Mouse (Mus musculus) retina, adult 2 months (tissue): ENCODE measurements around the gene Exosc10.

Source experiments
- DNase-seq: peaks from one replicate; pipeline ENCODE4 v3.0.0-alpha.2; 2012; ENCODE audit warnings: low read depth, low spot score

Exosc10 gene

GRCm38 (mm10) chr4:148570693-148571295 lies 12.6 kb downstream of the Exosc10 start:
- DNase-seq = no peak

GRCm38 (mm10) chr4:148573222-148573621 lies 15.0 kb downstream of the Exosc10 start:
- DNase-seq = no peak

GRCm38 (mm10) chr4:148580765-148581164 lies 22.5 kb downstream of the Exosc10 start:
- DNase-seq = no peak

GRCm38 (mm10) chr4:148581422-148581821 lies 23.2 kb downstream of the Exosc10 start:
- DNase-seq = no peak

GRCm38 (mm10) chr4:148583257-148583656 lies 25.0 kb downstream of the Exosc10 start:
- DNase-seq = no peak

GRCm38 (mm10) chr4:148586648-148587047 lies 28.4 kb downstream of the Exosc10 start:
- DNase-seq = no peak

- no peak for DNase-seq
These were observed 30.6 kb downstream of the Exosc10 start for GRCm38 (mm10) chr4:148588793-148589192.

- DNase-seq = no peak
These were observed 31.3 kb downstream of the Exosc10 start for GRCm38 (mm10) chr4:148589565-148589964.

GRCm38 (mm10) chr4:148590421-148591170 lies 32.4 kb downstream of the Exosc10 start:
- DNase-seq = no peak

- peak; percentile 91 for DNase-seq
These were observed 33.0 kb downstream of the Exosc10 start, which contains the start of gene Srm for GRCm38 (mm10) chr4:148591171-148591630. Gene Srm (plus strand): TSS chr4:148591503.

- no peak for DNase-seq
These were observed 33.6 kb downstream of the Exosc10 start for GRCm38 (mm10) chr4:148591637-148592380.

GRCm38 (mm10) chr4:148593996-148594395 lies 35.8 kb downstream of the Exosc10 start:
- DNase-seq = no peak

GRCm38 (mm10) chr4:148595916-148596315 lies 37.7 kb downstream of the Exosc10 start:
- no peak for DNase-seq

- no peak for DNase-seq
These were observed 38.5 kb downstream of the Exosc10 start for GRCm38 (mm10) chr4:148596731-148597130.

GRCm38 (mm10) chr4:148598826-148599225 lies 40.6 kb downstream of the Exosc10 start:
- DNase-seq = no peak

GRCm38 (mm10) chr4:148600316-148600715 lies 42.1 kb downstream of the Exosc10 start:
- no peak for DNase-seq

GRCm38 (mm10) chr4:148601871-148602270 lies 43.6 kb downstream of the Exosc10 start:
- DNase-seq = no peak

- DNase-seq = no peak
These were observed 44.3 kb downstream of the Exosc10 start, which contains the start of gene Masp2 for GRCm38 (mm10) chr4:148602357-148603120. Gene Masp2 (plus strand): TSS chr4:148602554.

GRCm38 (mm10) chr4:148603376-148604139 lies 45.3 kb downstream of the Exosc10 start:
- DNase-seq = no peak

GRCm38 (mm10) chr4:148604141-148604540 lies 45.9 kb downstream of the Exosc10 start:
- DNase-seq = no peak
